Mouse (Mus musculus) lung, adult 2 months (tissue): ENCODE results near the gene Gm4177. TPM values are rescaled to one million over a fixed set of nuclear protein-coding genes. Genes with fewer than 3 reads are reported as not detected.
"Not testable (repeated sequence)": the region's sequence is repeated elsewhere in the genome, so short reads cannot be mapped to it uniquely, and the experiment has no call there.

Source experiments
- DNase-seq: peaks from one replicate; pipeline ENCODE4 v3.0.0; 2022
- H3K4me1 ChIP-seq: fragments of 200-500 bp; 2 replicates; pipeline ENCODE4 v1.6.1; 2011; ENCODE audit warnings: low read length; ENCODE audit not compliant: control insufficient read depth, insufficient read depth
- H3K4me3 ChIP-seq: fragments of 200-500 bp; replicated peaks from 2 replicates; pipeline ENCODE3; 2011; ENCODE audit warnings: low read depth, mild to moderate bottlenecking, control low read depth, low read length; ENCODE audit errors: extremely low read depth
- WGBS: fragments of 180-500 bp; shearing (Covaris S2); methylation state at CpG from one replicate; pipeline ENCODE4 v1.1.7; 2018; 5-methylcytosine and 5-hydroxymethylcytosine counted together
- polyA plus RNA-seq: library from polyadenylated mRNA; depleted of rRNA; stranded (reverse); fragments of >200 nt; gene quantifications from 2 replicates; pipeline ENCODE4 v1.2.3, GENCODE M21; 2012; rRNA removed

Gene Gm4177
- polyA plus RNA-seq, result not detected in 2 replicates

DNA sequence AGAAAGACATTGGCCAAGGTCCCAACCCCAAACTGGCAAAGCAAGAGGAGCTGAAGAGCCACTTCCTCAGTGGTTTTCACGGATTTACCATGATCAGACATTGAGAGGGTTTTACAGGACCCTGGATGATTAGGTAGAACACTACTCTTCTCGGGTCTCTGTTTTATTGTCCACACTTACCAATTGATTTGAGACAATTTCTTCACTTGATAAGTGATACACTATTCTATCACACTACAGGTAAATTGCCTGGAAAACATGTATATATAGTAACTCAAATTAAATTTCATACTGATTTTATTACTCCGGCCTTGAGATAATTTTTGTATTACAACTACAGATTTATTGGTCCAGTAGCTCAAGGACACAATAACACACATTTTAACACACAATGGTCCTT is at the start of gene Gm4177:
Gm4177 (minus strand) TSS at position 101 of the 400 bp plus-strand sequence.
- DNase-seq, H3K4me1 ChIP-seq, H3K4me3 ChIP-seq: not testable (repeated sequence)
- no CpG with 5 or more reads among the region's 3 CpGs for WGBS

DNA sequence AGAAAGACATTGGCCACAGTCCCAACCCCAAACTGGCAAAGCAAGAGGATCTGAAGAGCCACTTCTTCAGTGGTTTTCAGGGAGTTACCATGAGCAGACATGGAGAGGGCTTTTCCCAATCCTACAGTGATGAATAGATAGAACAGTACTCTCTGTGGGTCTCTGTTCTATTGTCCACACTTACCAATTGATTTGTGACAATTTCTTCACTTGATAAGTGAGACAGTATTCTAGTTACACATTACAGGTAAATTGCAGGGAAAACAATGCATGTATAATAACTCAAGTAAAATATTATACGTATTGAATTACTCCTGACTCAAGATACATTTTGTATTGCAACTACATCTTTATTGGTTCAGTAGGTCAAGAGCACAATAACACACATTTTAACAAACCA is 47.6 kb upstream of the Gm4177 start, which contains the start of gene Gm5725:
Gm5725 (minus strand) TSS at position 101 of the 400 bp plus-strand sequence.
- H3K4me1 ChIP-seq, DNase-seq, H3K4me3 ChIP-seq: not testable (repeated sequence)
- WGBS, result no CpG with 5 or more reads among the region's 1 CpGs

DNA sequence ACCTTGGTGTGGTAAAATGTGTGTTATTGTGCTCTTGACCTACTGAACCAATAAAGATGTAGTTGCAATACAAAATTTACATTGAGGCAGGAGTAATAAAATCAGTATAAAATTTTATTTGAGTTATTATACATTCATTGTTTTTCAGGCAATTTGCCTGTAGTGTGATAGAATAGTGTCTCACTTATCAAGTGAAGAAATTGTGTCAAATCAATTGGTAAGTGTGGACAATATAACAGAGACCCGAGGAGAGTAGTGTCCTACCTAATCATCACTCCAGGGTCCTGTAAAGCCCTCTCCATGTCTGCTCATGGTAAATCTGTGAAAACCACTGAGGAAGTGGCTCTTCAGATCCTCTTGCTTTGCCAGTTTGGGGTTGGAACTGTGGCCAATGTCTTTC is 35.5 kb upstream of the Gm4177 start, which contains the start of gene Vmn1r135:
Vmn1r135 (plus strand) TSS at position 301 of the 400 bp plus-strand sequence.
- WGBS, result no CpG with 5 or more reads among the region's 1 CpGs
- not testable (repeated sequence) for DNase-seq

DNA sequence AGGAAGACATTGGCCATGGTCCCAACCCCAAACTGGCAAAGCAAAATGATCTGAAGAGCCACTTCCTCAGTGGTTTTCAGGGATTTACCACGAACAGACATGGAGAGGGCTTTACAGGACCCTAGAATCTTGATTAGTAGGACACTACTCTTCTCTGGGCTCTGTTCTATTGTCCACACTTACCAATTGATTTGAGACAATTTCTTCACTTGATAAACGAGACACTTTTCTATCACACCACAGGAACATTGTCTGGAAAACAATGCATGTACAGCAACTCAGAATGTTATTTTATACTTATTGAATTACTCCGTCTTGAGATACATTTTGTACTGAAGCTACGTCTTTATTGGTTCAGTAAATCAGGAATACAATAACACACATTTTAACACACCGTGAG is 35.2 kb downstream of the Gm4177 start, which contains the start of gene Gm4175:
Gm4175 (minus strand) TSS at position 101 of the 400 bp plus-strand sequence.
- not testable (repeated sequence) for DNase-seq, H3K4me1 ChIP-seq, H3K4me3 ChIP-seq
- no CpG with 5 or more reads among the region's 5 CpGs for WGBS

More for the DNA sequence above, 35.5 kb upstream of the Gm4177 start, which contains the start of gene Vmn1r135:
- not testable (repeated sequence) for H3K4me3 ChIP-seq, H3K4me1 ChIP-seq

Other genes with a start within 250 kb of the Gm4177 start
- gene Vmn1r132, start 182.6 kb downstream of the Gm4177 start, polyA plus RNA-seq, result not detected in 2 replicates
- gene Gm4175, start 35.3 kb downstream of the Gm4177 start, polyA plus RNA-seq, result not detected in 2 replicates
- gene Vmn1r135, start 35.6 kb upstream of the Gm4177 start, polyA plus RNA-seq, result not detected in 2 replicates
- not detected in 2 replicates for gene Gm5725, start 47.5 kb upstream of the Gm4177 start, polyA plus RNA-seq
- gene Gm5891, start 124.6 kb upstream of the Gm4177 start, polyA plus RNA-seq, result not detected in 2 replicates
- not detected in 2 replicates for gene Vmn1r137, start 197.9 kb upstream of the Gm4177 start, polyA plus RNA-seq
- not detected in 2 replicates for gene Vmn1r138, start 232.2 kb upstream of the Gm4177 start, polyA plus RNA-seq